Mouse (Mus musculus) heart, embryonic 13.5 days (tissue): ENCODE measurements at regions not wholly inside any gene's neighbourhood (a gene's known extent, or its start where the extent isn't known, plus 50 kb on each side); places are given as distances from the start of the nearest gene placed in this dataset.

Source experiments
- ATAC-seq: fragments of 200-750 bp; cut with Nextera tagmentation; 2 replicates; pipeline ENCODE4 v1.8.0; 2017; ENCODE audit warnings: moderate TSS enrichment; ENCODE audit not compliant: insufficient number of reproducible peaks, low FRiP score, low TSS enrichment; ENCODE audit errors: extremely low read depth
- H3K27ac ChIP-seq: fragments of 300-500 bp; sonication (generic); replicated peaks from 2 replicates; pipeline ENCODE4 v1.5.1; 2015; ENCODE audit warnings: moderate library complexity, mild to moderate bottlenecking, inconsistent platforms
- H3K27me3 ChIP-seq: fragments of 300-500 bp; sonication (generic); replicated peaks from 2 replicates; pipeline ENCODE4 v1.6.1; 2015; ENCODE audit warnings: mild to moderate bottlenecking, inconsistent platforms
- H3K36me3 ChIP-seq: fragments of 300-500 bp; sonication (generic); 2 replicates; pipeline ENCODE4 v1.6.1; 2015; ENCODE audit warnings: mild to moderate bottlenecking, inconsistent platforms
- H3K4me1 ChIP-seq: fragments of 300-500 bp; sonication (generic); 2 replicates; pipeline ENCODE4 v1.6.1; 2015; ENCODE audit warnings: inconsistent platforms
- H3K4me2 ChIP-seq: fragments of 300-500 bp; sonication (generic); 2 replicates; pipeline ENCODE4 v1.6.1; 2015; ENCODE audit warnings: inconsistent platforms, mild to moderate bottlenecking, moderate library complexity
- H3K4me3 ChIP-seq: fragments of 300-500 bp; sonication (generic); 2 replicates; pipeline ENCODE4 v1.5.1; 2015; ENCODE audit warnings: moderate library complexity, mild to moderate bottlenecking, inconsistent platforms
- H3K9ac ChIP-seq: fragments of 300-500 bp; sonication (generic); 2 replicates; pipeline ENCODE4 v1.6.1; 2015; ENCODE audit warnings: inconsistent platforms, mild to moderate bottlenecking, moderate library complexity
- H3K9me3 ChIP-seq: fragments of 300-500 bp; sonication (generic); 2 replicates; pipeline ENCODE4 v1.6.1; 2016; ENCODE audit warnings: inconsistent platforms
- WGBS: fragments of 180-500 bp; shearing (Covaris S2); methylation state at CpG from one replicate; pipeline ENCODE4 v1.1.7; 2015; ENCODE audit warnings: mixed read lengths; 5-methylcytosine and 5-hydroxymethylcytosine counted together

- WGBS = 36% methylated on average over 3 of the region's 3 CpGs
- Histone ChIP-seq H3K9ac (no peak overlapping the region), H3K27me3 (no peaks in the 10 kb centered on the region), H3K4me2 (no peak overlapping the region), H3K4me3 (no peak overlapping the region), H3K36me3 (no peaks in the 10 kb centered on the region), H3K27ac (no peak overlapping the region), H3K9me3 (no peaks in the 10 kb centered on the region), H3K4me1 (peaks cover 21% of the 10 kb centered on the region)
- no peak for ATAC-seq
These were observed 437.5 kb downstream of the Nuf2 start for GRCm38 (mm10) chr1:169093602-169094354.

GRCm38 (mm10) chr1:169086032-169086431, 445.2 kb downstream of the Nuf2 start:
- Histone ChIP-seq H3K36me3 (no peaks in the 10 kb centered on the region), H3K4me3 (no peak overlapping the region), H3K27ac (no peak overlapping the region), H3K9ac (no peak overlapping the region), H3K9me3 (no peaks in the 10 kb centered on the region), H3K4me1 (peaks cover 11% of the 10 kb centered on the region), H3K27me3 (no peaks in the 10 kb centered on the region), H3K4me2 (no peak overlapping the region)
- WGBS = 58% methylated on average over 3 of the region's 3 CpGs
- no peak for ATAC-seq

DNA sequence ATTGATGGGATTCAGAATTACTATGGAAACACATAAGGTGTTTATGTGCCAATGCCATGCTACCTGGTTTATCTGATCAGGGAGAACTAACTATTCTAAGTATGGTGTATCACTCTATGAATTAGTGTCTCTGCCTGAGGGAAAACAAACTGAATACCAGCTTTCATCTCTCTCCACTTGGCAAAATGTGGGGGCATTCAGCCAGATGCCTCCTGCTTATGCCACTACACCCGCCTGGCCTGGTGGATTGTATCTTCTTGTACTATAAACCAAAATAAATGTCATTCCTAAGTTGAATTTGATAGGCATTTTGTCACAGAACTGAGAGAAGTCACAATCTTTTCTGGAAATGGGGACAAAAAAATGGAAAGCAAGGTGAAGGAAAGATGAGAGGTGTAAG, 450.6 kb downstream of the Nuf2 start:
- H3K4me2 ChIP-seq = no peak overlapping the region
- H3K36me3 ChIP-seq = no peaks in the 10 kb centered on the region
- WGBS = 82% methylated on average over 1 of the region's 1 CpGs
- no peaks in the 10 kb centered on the region for H3K4me1 ChIP-seq
- no peak for ATAC-seq
- H3K4me3 ChIP-seq = no peak overlapping the region
- H3K9me3 ChIP-seq = no peaks in the 10 kb centered on the region
- H3K27ac ChIP-seq = no peak overlapping the region
- H3K27me3 ChIP-seq = no peaks in the 10 kb centered on the region
- H3K9ac ChIP-seq = no peak overlapping the region

DNA sequence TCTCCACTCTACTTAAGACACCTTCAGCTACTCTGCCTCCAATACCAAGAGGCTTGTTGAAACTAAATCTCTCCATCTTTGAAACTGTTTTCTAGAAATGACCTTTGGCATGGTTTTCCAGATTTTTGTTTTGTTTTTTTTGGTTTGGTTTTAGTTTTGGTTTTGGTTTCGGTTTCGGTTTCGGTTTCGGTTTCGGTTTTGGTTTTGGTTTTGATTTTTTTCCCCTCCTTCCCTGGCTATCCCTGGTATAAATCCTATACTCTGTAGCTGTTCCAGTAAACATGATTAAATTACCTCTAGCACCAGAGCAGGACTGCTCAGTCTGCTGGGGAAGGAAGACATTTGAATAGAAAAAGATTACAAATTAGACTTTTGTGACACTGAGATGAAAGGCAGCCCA, 454.0 kb downstream of the Nuf2 start:
- ATAC-seq = no peak
- no peaks in the 10 kb centered on the region for H3K4me1 ChIP-seq
- no peak overlapping the region for H3K4me2 ChIP-seq
- no peak overlapping the region for H3K27ac ChIP-seq
- no peak overlapping the region for H3K4me3 ChIP-seq
- no peaks in the 10 kb centered on the region for H3K27me3 ChIP-seq
- no peaks in the 10 kb centered on the region for H3K9me3 ChIP-seq
- no peaks in the 10 kb centered on the region for H3K36me3 ChIP-seq
- WGBS = 92% methylated on average over 5 of the region's 5 CpGs
- no peak overlapping the region for H3K9ac ChIP-seq

DNA sequence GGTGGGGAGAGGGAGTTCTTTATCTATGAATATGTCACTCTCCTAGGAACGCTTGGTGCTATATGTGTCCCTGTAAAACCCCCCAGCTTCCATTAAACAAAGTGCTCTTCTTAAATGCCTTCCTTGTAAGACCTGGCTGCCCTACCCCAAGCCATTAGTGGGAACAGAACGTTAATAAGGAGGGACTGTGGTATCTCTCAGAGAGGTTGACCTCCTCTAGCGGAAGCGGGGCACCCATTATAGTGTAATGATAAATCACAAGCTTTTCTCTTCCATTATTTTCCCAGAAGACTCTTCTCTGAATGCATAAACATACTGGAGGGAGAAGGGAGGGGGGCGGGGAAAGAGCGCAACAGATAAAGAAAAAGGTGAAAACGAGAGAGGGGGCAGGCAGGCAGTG, 455.3 kb downstream of the Nuf2 start:
- WGBS = 36% methylated on average over 7 of the region's 7 CpGs

GRCm38 (mm10) chr1:169071366-169071765, 459.9 kb downstream of the Nuf2 start:
- H3K4me2 ChIP-seq = no peak overlapping the region
- H3K27ac ChIP-seq = no peak overlapping the region
- no peaks in the 10 kb centered on the region for H3K4me1 ChIP-seq
- H3K36me3 ChIP-seq = no peaks in the 10 kb centered on the region
- no peak for ATAC-seq
- H3K27me3 ChIP-seq = no peaks in the 10 kb centered on the region
- 88% methylated on average over 4 of the region's 4 CpGs for WGBS
- H3K9ac ChIP-seq = no peak overlapping the region
- H3K9me3 ChIP-seq = no peaks in the 10 kb centered on the region
- H3K4me3 ChIP-seq = no peak overlapping the region

More for the DNA sequence above, 455.3 kb downstream of the Nuf2 start:
- H3K27me3 ChIP-seq = no peaks in the 10 kb centered on the region
- peak overlapping the region; percentile 2; the same call in 1 of the 2 replicates for H3K4me3 ChIP-seq
- peak overlapping the region; percentile 32 for H3K4me2 ChIP-seq
- no peaks in the 10 kb centered on the region for H3K4me1 ChIP-seq
- no peak for ATAC-seq
- no peak overlapping the region for H3K27ac ChIP-seq
- no peaks in the 10 kb centered on the region for H3K9me3 ChIP-seq
- H3K36me3 ChIP-seq = no peaks in the 10 kb centered on the region
- no peak overlapping the region for H3K9ac ChIP-seq

- WGBS = 70% methylated on average over 3 of the region's 3 CpGs
- Histone ChIP-seq H3K4me3 (no peak overlapping the region), H3K36me3 (no peaks in the 10 kb centered on the region), H3K27ac (no peak overlapping the region), H3K4me1 (no peaks in the 10 kb centered on the region), H3K9ac (no peak overlapping the region), H3K27me3 (no peaks in the 10 kb centered on the region), H3K9me3 (no peaks in the 10 kb centered on the region), H3K4me2 (no peak overlapping the region)
- no peak for ATAC-seq
These were observed 461.6 kb downstream of the Nuf2 start for GRCm38 (mm10) chr1:169069647-169070046.

GRCm38 (mm10) chr1:169066795-169067194, 464.5 kb downstream of the Nuf2 start:
- no peaks in the 10 kb centered on the region for H3K4me1 ChIP-seq
- no peak overlapping the region for H3K4me3 ChIP-seq
- H3K27me3 ChIP-seq = no peaks in the 10 kb centered on the region
- H3K27ac ChIP-seq = no peak overlapping the region
- H3K9ac ChIP-seq = no peak overlapping the region
- no peak overlapping the region for H3K4me2 ChIP-seq
- ATAC-seq = no peak
- H3K9me3 ChIP-seq = no peaks in the 10 kb centered on the region
- WGBS = 34% methylated on average over 4 of the region's 4 CpGs
- H3K36me3 ChIP-seq = no peaks in the 10 kb centered on the region

DNA sequence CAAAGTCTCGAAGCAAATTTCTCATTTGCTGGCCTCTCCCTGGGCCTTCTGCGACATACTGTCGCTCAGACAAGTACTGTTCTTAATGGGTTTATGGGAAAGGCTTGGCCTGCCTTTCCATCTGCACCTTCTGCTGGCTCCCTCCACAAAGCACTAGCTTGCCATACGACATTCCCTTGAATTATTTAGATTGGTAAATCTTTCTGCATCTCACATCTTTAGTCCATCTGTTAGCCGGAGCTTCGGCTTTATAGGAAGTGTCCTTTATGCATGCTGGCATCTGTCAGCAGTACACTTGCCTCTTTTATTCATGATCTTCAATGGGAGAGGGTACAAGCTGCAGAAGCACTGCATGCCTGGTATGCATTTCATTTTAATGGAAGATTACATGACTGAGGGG, 470.6 kb downstream of the Nuf2 start:
- Histone ChIP-seq H3K4me3 (no peak overlapping the region), H3K4me1 (no peaks in the 10 kb centered on the region), H3K9ac (no peak overlapping the region), H3K9me3 (no peaks in the 10 kb centered on the region), H3K4me2 (no peak overlapping the region), H3K36me3 (no peaks in the 10 kb centered on the region), H3K27ac (no peak overlapping the region), H3K27me3 (0 out of 2 replicates have a peak, but pooled peaks cover 2% of the 10 kb centered on the region)
- 75% methylated on average over 6 of the region's 6 CpGs for WGBS
- no peak for ATAC-seq

- H3K27ac ChIP-seq = no peak overlapping the region
- no peaks in the 10 kb centered on the region for H3K4me1 ChIP-seq
- no peaks in the 10 kb centered on the region for H3K9me3 ChIP-seq
- no peak overlapping the region for H3K4me3 ChIP-seq
- no peak overlapping the region for H3K4me2 ChIP-seq
- 72% methylated on average over 5 of the region's 5 CpGs for WGBS
- no peaks in the 10 kb centered on the region for H3K36me3 ChIP-seq
- H3K9ac ChIP-seq = no peak overlapping the region
- no peak for ATAC-seq
- 0 out of 2 replicates have a peak, but pooled peaks cover 2% of the 10 kb centered on the region for H3K27me3 ChIP-seq
These were observed 471.1 kb downstream of the Nuf2 start for GRCm38 (mm10) chr1:169060145-169060544.

DNA sequence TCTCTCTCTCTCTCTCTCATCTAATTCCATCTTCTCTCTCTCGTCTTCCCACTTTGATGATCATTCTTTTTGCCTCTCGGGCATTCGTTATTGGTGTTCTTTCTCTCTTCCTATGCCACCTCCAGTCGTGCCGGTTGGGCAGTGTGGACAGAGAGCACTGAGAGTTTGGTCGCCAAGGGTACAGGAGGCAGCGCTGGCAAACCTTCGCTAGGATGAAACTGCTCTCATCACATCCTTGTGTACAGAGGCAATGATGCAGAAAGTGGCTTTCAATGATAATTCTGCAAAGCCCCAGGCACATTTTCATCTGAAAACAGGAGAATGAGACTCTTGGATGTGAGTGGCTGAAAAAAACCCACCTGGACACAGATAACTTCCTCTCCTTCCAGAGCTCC, 479.4 kb downstream of the Nuf2 start:
- H3K4me1 ChIP-seq = no peaks in the 10 kb centered on the region
- H3K27me3 ChIP-seq = no peaks in the 10 kb centered on the region
- H3K27ac ChIP-seq = no peak overlapping the region
- H3K36me3 ChIP-seq = no peaks in the 10 kb centered on the region
- ATAC-seq = no peak
- no peak overlapping the region for H3K4me2 ChIP-seq
- WGBS = 77% methylated on average over 8 of the region's 8 CpGs
- no peaks in the 10 kb centered on the region for H3K9me3 ChIP-seq
- H3K9ac ChIP-seq = no peak overlapping the region
- H3K4me3 ChIP-seq = no peak overlapping the region

DNA sequence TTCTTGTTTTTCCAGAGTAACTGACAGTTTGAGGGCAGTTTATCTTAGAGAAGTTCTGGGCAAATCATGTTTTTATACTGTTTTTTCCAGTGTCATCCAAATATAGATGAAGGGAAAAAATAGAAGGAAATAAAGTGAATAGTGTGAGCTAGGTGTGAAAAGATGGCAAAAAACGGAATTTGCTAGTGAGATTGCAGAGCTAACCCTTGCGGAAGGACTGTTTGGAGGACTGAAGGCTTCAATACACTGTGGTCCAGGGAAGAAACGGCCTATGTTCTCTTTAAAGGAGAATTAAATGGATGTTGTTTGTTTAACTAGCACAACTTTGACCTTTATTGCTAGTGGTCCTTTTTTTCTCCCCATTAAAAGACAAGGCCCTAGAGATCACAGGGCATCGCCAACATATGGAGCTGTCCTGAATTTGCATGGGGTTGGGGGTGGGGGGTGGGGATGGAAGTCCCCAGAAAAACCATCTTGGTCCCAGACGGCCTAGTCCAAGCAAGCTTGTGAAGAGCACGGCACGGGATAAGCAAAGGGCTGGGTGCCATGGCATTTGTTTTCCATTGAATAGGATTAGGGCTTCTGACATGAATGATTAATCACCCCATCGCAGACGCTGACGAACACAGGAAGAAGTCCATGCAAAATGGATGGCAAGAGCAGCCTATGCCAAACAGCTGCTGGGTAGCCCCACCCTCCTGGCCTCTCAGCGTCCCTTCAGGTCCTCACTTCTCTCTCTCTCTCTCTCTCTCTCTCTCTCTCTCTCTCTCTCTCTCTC, 480.0 kb downstream of the Nuf2 start:
- WGBS = 50% methylated on average over 11 of the region's 11 CpGs
- no peak overlapping the region for H3K4me3 ChIP-seq
- H3K4me1 ChIP-seq = no peaks in the 10 kb centered on the region
- no peak overlapping the region for H3K4me2 ChIP-seq
- no peaks in the 10 kb centered on the region for H3K9me3 ChIP-seq
- no peaks in the 10 kb centered on the region for H3K36me3 ChIP-seq
- H3K9ac ChIP-seq = no peak overlapping the region
- no peak for ATAC-seq
- no peak overlapping the region for H3K27ac ChIP-seq
- no peaks in the 10 kb centered on the region for H3K27me3 ChIP-seq
